Mouse (Mus musculus) CH12.LX (cell line): Measurements from ENCODE around the gene Deup1. TPM values are rescaled to one million over a fixed set of nuclear protein-coding genes. Genes with fewer than 3 reads are reported as not detected.

Experiments used
- DNase-seq: peaks from one replicate; pipeline ENCODE4 v3.0.0-alpha.2; 2013; ENCODE audit errors: extremely low read depth
- H3K27ac ChIP-seq: 2 replicates; pipeline ENCODE4 v1.5.1; 2012; ENCODE audit warnings: low read depth, mild to moderate bottlenecking, control low read depth, moderate library complexity; ENCODE audit not compliant: insufficient read depth
- H3K27me3 ChIP-seq: replicated peaks from 2 replicates; pipeline ENCODE3; 2012; ENCODE audit warnings: inconsistent platforms
- H3K36me3 ChIP-seq, 2 experiments: replicated peaks in 1 of 2; 2 replicates each; pipeline versions ENCODE3 to v1.6.1; 2012; ENCODE audit warnings: inconsistent platforms in 1 of 2, low read length in 1 of 2, mild to moderate bottlenecking in 1 of 2, mixed read lengths in 1 of 2, moderate library complexity in 1 of 2; ENCODE audit not compliant: control insufficient read depth in 1 of 2, insufficient read depth in 1 of 2
- H3K4me1 ChIP-seq, 2 experiments: 2 replicates each; pipeline ENCODE4 v1.6.1; 2012; ENCODE audit warnings: inconsistent platforms in 1 of 2, moderate library complexity in 1 of 2; ENCODE audit not compliant: insufficient read depth in 2 of 2, control insufficient read depth in 1 of 2
- H3K4me2 ChIP-seq: 2 replicates; pipeline ENCODE4 v1.6.1; 2012; ENCODE audit warnings: low read depth, mild to moderate bottlenecking, control low read depth; ENCODE audit not compliant: poor library complexity, insufficient read depth, severe bottlenecking
- H3K4me3 ChIP-seq, 3 experiments: fragments of 150-350 bp in 1 of 3; sonication (generic) in 1 of 3; replicated peaks in 1 of 3; 2 replicates each; pipeline versions ENCODE3 to v1.5.1; 2011 to 2012; ENCODE audit warnings: low read depth in 2 of 3, low read length in 2 of 3, mild to moderate bottlenecking in 2 of 3, moderate library complexity in 2 of 3, control low read depth in 1 of 3, improper control_type of control experiment in 1 of 3, inconsistent platforms in 1 of 3, mixed read lengths in 1 of 3; ENCODE audit not compliant: poor library complexity in 1 of 3
- H3K79me2 ChIP-seq: replicated peaks from 2 replicates; pipeline ENCODE4 v1.6.1; 2012; ENCODE audit warnings: mild to moderate bottlenecking, moderate library complexity; ENCODE audit not compliant: control insufficient read depth, poor library complexity, insufficient read depth, severe bottlenecking; ENCODE audit errors: extremely low read depth
- H3K9ac ChIP-seq: 2 replicates; pipeline ENCODE4 v1.6.1; 2012; ENCODE audit warnings: low read depth, mild to moderate bottlenecking, control low read depth, moderate library complexity; ENCODE audit not compliant: insufficient read depth
- H3K9me3 ChIP-seq: replicated peaks from 2 replicates; pipeline ENCODE3; 2012; ENCODE audit warnings: low read length, inconsistent platforms, mixed read lengths
- BHLHE40 ChIP-seq: IDR thresholded peaks from 2 replicates; pipeline ENCODE4 v1.6.1; 2011; ENCODE audit warnings: mild to moderate bottlenecking, low read depth, low read length, improper control_type of control experiment
- CHD1 ChIP-seq: IDR thresholded peaks from 2 replicates; pipeline ENCODE4 v1.6.1; 2012; ENCODE audit warnings: low read depth, low read length, improper control_type of control experiment, inconsistent platforms
- CHD2 ChIP-seq: IDR thresholded peaks from 2 replicates; pipeline ENCODE4 v1.6.1; 2011; ENCODE audit warnings: low read length, improper control_type of control experiment
- CTCF ChIP-seq, 2 experiments: IDR thresholded peaks in 1 of 2; conservative IDR thresholded peaks in 1 of 2; 2 replicates each; pipeline ENCODE4 v1.5.1; 2011 to 2012; ENCODE audit warnings: low read depth in 2 of 2, low read length in 2 of 2, improper control_type of control experiment in 1 of 2, inconsistent platforms in 1 of 2, mild to moderate bottlenecking in 1 of 2, moderate library complexity in 1 of 2
- E2F4 ChIP-seq: IDR thresholded peaks from 2 replicates; pipeline ENCODE4 v1.6.1; 2011; ENCODE audit warnings: low read depth, low read length, improper control_type of control experiment; ENCODE audit not compliant: insufficient replicate concordance
- EP300 ChIP-seq: IDR thresholded peaks from 2 replicates; pipeline ENCODE4 v1.6.1; 2011; ENCODE audit warnings: low read length, improper control_type of control experiment
- ETS1 ChIP-seq: conservative IDR thresholded peaks from 2 replicates; pipeline ENCODE4 v1.6.1; 2012; ENCODE audit warnings: low read depth, mild to moderate bottlenecking, inconsistent platforms, low read length, improper control_type of control experiment, moderate library complexity
- GABPA ChIP-seq: IDR thresholded peaks from 2 replicates; pipeline ENCODE4 v1.6.1; 2012; ENCODE audit warnings: low read depth, low read length, improper control_type of control experiment, inconsistent platforms; ENCODE audit not compliant: insufficient replicate concordance
- HCFC1 ChIP-seq: IDR thresholded peaks from 2 replicates; pipeline ENCODE4 v1.6.1; 2012; ENCODE audit warnings: low read depth, mild to moderate bottlenecking, inconsistent platforms, low read length, improper control_type of control experiment
- JUN ChIP-seq: IDR thresholded peaks from 2 replicates; pipeline ENCODE4 v1.6.1; 2011; ENCODE audit warnings: low read depth, mild to moderate bottlenecking, low read length, improper control_type of control experiment, moderate library complexity; ENCODE audit not compliant: insufficient read depth
- JUND ChIP-seq: conservative IDR thresholded peaks from 2 replicates; pipeline ENCODE4 v1.6.1; 2011; ENCODE audit warnings: low read depth, low read length, improper control_type of control experiment
- MAFK ChIP-seq: IDR thresholded peaks from 2 replicates; pipeline ENCODE4 v1.6.1; 2011; ENCODE audit warnings: low read length, improper control_type of control experiment; ENCODE audit not compliant: insufficient replicate concordance
- MAX ChIP-seq: IDR thresholded peaks from 2 replicates; pipeline ENCODE4 v1.6.1; 2011; ENCODE audit warnings: low read length, improper control_type of control experiment
- MYC ChIP-seq: IDR thresholded peaks from 2 replicates; pipeline ENCODE4 v1.6.1; 2011; ENCODE audit warnings: low read depth, mild to moderate bottlenecking, improper control_type of control experiment, low read length
- POLR2A ChIP-seq: IDR thresholded peaks from 2 replicates; pipeline ENCODE4 v1.6.1; 2011; ENCODE audit warnings: low read depth, mild to moderate bottlenecking, improper control_type of control experiment, low read length
- POLR2AphosphoS2 ChIP-seq: IDR thresholded peaks from 2 replicates; pipeline ENCODE4 v1.6.1; 2011; ENCODE audit warnings: low read depth, low read length, improper control_type of control experiment
- RAD21 ChIP-seq: IDR thresholded peaks from 2 replicates; pipeline ENCODE4 v1.6.1; 2011; ENCODE audit warnings: low read depth, mild to moderate bottlenecking, low read length, improper control_type of control experiment, moderate library complexity
- SIN3A ChIP-seq: IDR thresholded peaks from 2 replicates; pipeline ENCODE4 v1.6.1; 2012; ENCODE audit warnings: low read length, improper control_type of control experiment, inconsistent platforms
- SMC3 ChIP-seq: IDR thresholded peaks from 2 replicates; pipeline ENCODE4 v1.6.1; 2011; ENCODE audit warnings: low read depth, low read length, improper control_type of control experiment
- USF2 ChIP-seq: conservative IDR thresholded peaks from 2 replicates; pipeline ENCODE4 v1.6.1; 2011; ENCODE audit warnings: low read depth, low read length, improper control_type of control experiment
- ZC3H11A ChIP-seq: IDR thresholded peaks from 2 replicates; pipeline ENCODE4 v1.6.1; 2012; ENCODE audit warnings: low read depth, mild to moderate bottlenecking, inconsistent platforms, low read length, improper control_type of control experiment
- ZKSCAN1 ChIP-seq: IDR thresholded peaks from 2 replicates; pipeline ENCODE4 v1.6.1; 2012; ENCODE audit warnings: low read depth, inconsistent platforms, low read length, improper control_type of control experiment, borderline replicate concordance
- ZMIZ1 ChIP-seq: IDR thresholded peaks from 2 replicates; pipeline ENCODE4 v1.6.1; 2012; ENCODE audit warnings: low read depth, mild to moderate bottlenecking, inconsistent platforms, low read length, improper control_type of control experiment
- dilution Hi-C: fragments of 300-500 bp; cut with MboI; formaldehyde crosslinking; loops from 2 replicates; pipeline ENCODE4 v1.14.3; 2020; ENCODE audit warnings: low sequenced_read_pairs; ENCODE audit not compliant: extremely low pct_unique_long_range_greater_than_20kb, extremely low pct_ligation_motif_present
- in situ Hi-C: fragments of 300-500 bp; cut with MboI; formaldehyde crosslinking; loops from 3 replicates; pipeline ENCODE4 v1.14.3; 2019; ENCODE audit warnings: low sequenced_read_pairs, low pct_ligation_motif_present, low pct_unique_long_range_greater_than_20kb, mixed read lengths
- polyA plus RNA-seq: library from polyadenylated mRNA; unstranded; fragments of >175 nt; gene quantifications from 2 replicates; pipeline ENCODE4 v1.2.1, GENCODE M21; 2012; ENCODE audit warnings: low read depth; ENCODE audit not compliant: insufficient read length
- total RNA-seq, 2 experiments: library from RNA; depleted of rRNA; stranded (reverse); fragments of 300-350 nt in 1 of 2; fragments of >200 nt in 1 of 2; gene quantifications; 2 replicates each; pipeline ENCODE4 v1.2.3; 2012 to 2014

The Deup1 gene
- total and polyA plus RNA-seq, 3 experiments, result 0.04 to 0.42 (median 0.29) TPM

GRCm38 (mm10) chr9:15529275-15529964 is 98.3 kb downstream of the Deup1 start:
- H3K9me3 ChIP-seq, result no peaks in the 10 kb centered on the region
- no peak overlapping the region for H3K4me3 ChIP-seq
- H3K4me1 ChIP-seq, result peaks cover 29 to 82% of the 10 kb centered on the region in 2 experiments
- H3K79me2 ChIP-seq, result no peaks in the 10 kb centered on the region
- TF ChIP-seq POLR2AphosphoS2 (no peak), ETS1 (no peak), JUN (no peak), GABPA (no peak), MAFK (peak; percentile 87)
- TF ChIP-seq, all 38 proteins: peak for 1
- in situ Hi-C loops (no loop called here), dilution Hi-C loops (no loop called here)
- H3K4me2 ChIP-seq, result no peak overlapping the region
- no peak overlapping the region for H3K9ac ChIP-seq
- H3K36me3 ChIP-seq, result peaks cover 23 to 67% of the 10 kb centered on the region in 2 experiments
- H3K27ac ChIP-seq, result no peak overlapping the region
- no peak for DNase-seq
- H3K27me3 ChIP-seq, result no peaks in the 10 kb centered on the region

- Histone ChIP-seq H3K4me2 (no peak overlapping the region), H3K36me3 (peaks cover 23 to 76% of the 10 kb centered on the region in 2 experiments), H3K79me2 (no peaks in the 10 kb centered on the region), H3K27ac (no peak overlapping the region), H3K27me3 (no peaks in the 10 kb centered on the region), H3K9me3 (no peaks in the 10 kb centered on the region), H3K9ac (no peak overlapping the region), H3K4me3 (no peak overlapping the region), H3K4me1 (peaks cover 28 to 83% of the 10 kb centered on the region in 2 experiments)
- in situ Hi-C loops, result no loop called here
- dilution Hi-C loops, result no loop called here
- DNase-seq, result no peak
- no peak for TF ChIP-seq BHLHE40
- TF ChIP-seq CHD1, result no peak
- no peak for TF ChIP-seq SIN3A
- TF ChIP-seq CHD2, result no peak
- no peak for TF ChIP-seq RAD21
- no peak for TF ChIP-seq SMC3
- no peak for TF ChIP-seq CTCF (conservative IDR thresholded peaks at IDR 0.05 in 1 of 2, IDR thresholded peaks at IDR 0.05 in 1 of 2; ENCODE audit: low read depth in 2 of 2, low read length in 2 of 2)
- TF ChIP-seq MYC, result no peak
- TF ChIP-seq ZKSCAN1, result no peak
Measured at GRCm38 (mm10) chr9:15528368-15528767, 99.4 kb downstream of the Deup1 start.

- no peaks in the 10 kb centered on the region for H3K9me3 ChIP-seq
- in situ Hi-C loops, result no loop called here
- H3K79me2 ChIP-seq, result no peaks in the 10 kb centered on the region
- TF ChIP-seq EP300 (no peak), HCFC1 (no peak), POLR2A (no peak), POLR2AphosphoS2 (no peak), USF2 (no peak), MAFK (no peak), JUND (no peak), ZMIZ1 (no peak), SIN3A (no peak), E2F4 (no peak), MAX (no peak), ZC3H11A (no peak), JUN (no peak)
- DNase-seq, result no peak
- H3K27ac ChIP-seq, result no peak overlapping the region
- dilution Hi-C loops, result no loop called here
- peaks cover 27 to 83% of the 10 kb centered on the region in 2 experiments for H3K4me1 ChIP-seq
- H3K4me2 ChIP-seq, result no peak overlapping the region
- no peak overlapping the region for H3K9ac ChIP-seq
- H3K36me3 ChIP-seq, result peaks cover 23 to 77% of the 10 kb centered on the region in 2 experiments
- H3K4me3 ChIP-seq, result no peak overlapping the region
- no peaks in the 10 kb centered on the region for H3K27me3 ChIP-seq
Measured at GRCm38 (mm10) chr9:15527846-15528245, 99.9 kb downstream of the Deup1 start.
